Mouse (Mus musculus) forebrain, embryonic 10.5 days (tissue): ENCODE data around the gene Gas2l3. TPM values are rescaled to one million over a fixed set of nuclear protein-coding genes. Genes with fewer than 3 reads are reported as not detected.

Source experiments
- DNase-seq: peaks from one replicate; pipeline ENCODE4 v3.0.0-alpha.2; 2017; ENCODE audit warnings: low spot score; ENCODE audit errors: extremely low spot score
- H3K27ac ChIP-seq: fragments of 300-500 bp; sonication (generic); 2 replicates; pipeline ENCODE4 v1.5.1; 2016; ENCODE audit warnings: mild to moderate bottlenecking
- H3K27me3 ChIP-seq: fragments of 300-500 bp; sonication (generic); 2 replicates; pipeline ENCODE4 v1.6.1; 2016; ENCODE audit warnings: mild to moderate bottlenecking; ENCODE audit not compliant: poor library complexity, severe bottlenecking
- H3K36me3 ChIP-seq: fragments of 300-500 bp; sonication (generic); replicated peaks from 2 replicates; pipeline ENCODE4 v1.6.1; 2016; ENCODE audit warnings: mild to moderate bottlenecking, moderate library complexity
- H3K4me1 ChIP-seq: fragments of 300-500 bp; sonication (generic); 2 replicates; pipeline ENCODE4 v1.6.1; 2016
- H3K4me3 ChIP-seq: fragments of 300-500 bp; sonication (generic); 2 replicates; pipeline ENCODE4 v1.5.1; 2016; ENCODE audit warnings: mild to moderate bottlenecking, moderate library complexity
- H3K9me3 ChIP-seq: fragments of 300-500 bp; sonication (generic); 2 replicates; pipeline ENCODE4 v1.6.1; 2016; ENCODE audit warnings: mild to moderate bottlenecking, moderate library complexity
- WGBS: fragments of 180-500 bp; shearing (Covaris S2); methylation state at CpG from one replicate; pipeline ENCODE4 v1.1.7; 2016; 5-methylcytosine and 5-hydroxymethylcytosine counted together
- polyA plus RNA-seq: library from polyadenylated mRNA; unstranded; fragments of >200 nt; fragmentation: Nextera tagmentation; extraction: Ambion mirVana; gene quantifications from 2 replicates; pipeline ENCODE4 v1.2.1, GENCODE M21; 2016

The Gas2l3 gene
- polyA plus RNA-seq, 1 experiment from 2014 or later: 14.7 TPM

GRCm38 (mm10) chr10:89439380-89439779 lies 4.4 kb downstream of the Gas2l3 start:
- Histone ChIP-seq H3K4me1 (peaks cover 48% of the 10 kb centered on the region), H3K9me3 (peaks cover 5% of the 10 kb centered on the region; the same call in 1 of the 2 replicates), H3K36me3 (peaks cover 13% of the 10 kb centered on the region), H3K4me3 (no peak overlapping the region), H3K27me3 (peaks cover 82% of the 10 kb centered on the region), H3K27ac (no peak overlapping the region)
- 85% methylated on average over 7 of the region's 7 CpGs for WGBS
- no peak for DNase-seq

DNA sequence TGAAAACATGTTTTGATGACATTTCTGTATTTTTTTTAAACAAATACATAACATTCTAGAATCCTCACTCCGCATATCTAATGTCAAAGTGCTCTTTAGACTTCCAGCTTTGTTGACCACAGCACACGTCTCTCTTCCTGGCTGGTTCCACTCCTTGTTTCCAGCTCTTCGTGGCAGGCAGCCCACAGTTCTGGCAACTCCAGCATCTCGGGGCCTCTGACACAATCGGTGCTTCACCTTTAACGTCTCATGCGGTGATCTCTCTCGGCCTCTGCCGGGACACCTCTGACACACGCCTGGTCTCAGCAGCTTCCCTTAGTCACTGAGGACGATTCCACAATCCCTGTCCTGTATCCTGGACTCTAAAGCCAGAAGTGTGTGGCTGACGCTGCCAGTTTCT lies 5.8 kb downstream of the Gas2l3 start:
- Histone ChIP-seq H3K9me3 (peaks cover 5% of the 10 kb centered on the region; the same call in 1 of the 2 replicates), H3K4me1 (peaks cover 45% of the 10 kb centered on the region), H3K27ac (no peak overlapping the region), H3K36me3 (peaks cover 14% of the 10 kb centered on the region), H3K27me3 (peaks cover 90% of the 10 kb centered on the region), H3K4me3 (no peak overlapping the region)
- no peak for DNase-seq
- 87% methylated on average over 12 of the region's 12 CpGs for WGBS

DNA sequence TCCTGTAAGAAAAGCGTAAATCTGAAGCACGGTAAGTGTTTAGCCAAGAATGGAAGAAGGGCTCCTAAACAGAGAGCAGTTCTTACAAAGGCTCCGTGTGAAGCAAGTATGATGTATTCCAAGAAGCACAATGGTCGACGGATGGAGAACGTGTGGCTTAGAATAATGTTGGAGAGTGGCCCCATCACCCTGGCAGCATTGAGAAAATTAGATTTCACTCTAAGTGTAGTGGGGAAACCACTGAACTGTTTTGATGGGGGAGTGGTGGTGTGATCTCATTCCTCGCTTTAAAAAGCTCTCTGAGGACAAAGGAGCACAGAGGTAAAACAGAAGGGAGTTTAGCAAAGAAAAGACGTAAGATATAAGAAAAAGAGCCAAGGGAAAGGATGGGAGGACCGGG lies 6.3 kb downstream of the Gas2l3 start:
- peaks cover 18% of the 10 kb centered on the region for H3K36me3 ChIP-seq
- 60% methylated on average over 9 of the region's 9 CpGs for WGBS
- peaks cover 39% of the 10 kb centered on the region for H3K4me1 ChIP-seq
- no peak overlapping the region for H3K4me3 ChIP-seq
- DNase-seq: no peak
- H3K27ac ChIP-seq: no peak overlapping the region
- H3K27me3 ChIP-seq: peaks cover 92% of the 10 kb centered on the region
- peaks cover 5% of the 10 kb centered on the region; the same call in 1 of the 2 replicates for H3K9me3 ChIP-seq

DNA sequence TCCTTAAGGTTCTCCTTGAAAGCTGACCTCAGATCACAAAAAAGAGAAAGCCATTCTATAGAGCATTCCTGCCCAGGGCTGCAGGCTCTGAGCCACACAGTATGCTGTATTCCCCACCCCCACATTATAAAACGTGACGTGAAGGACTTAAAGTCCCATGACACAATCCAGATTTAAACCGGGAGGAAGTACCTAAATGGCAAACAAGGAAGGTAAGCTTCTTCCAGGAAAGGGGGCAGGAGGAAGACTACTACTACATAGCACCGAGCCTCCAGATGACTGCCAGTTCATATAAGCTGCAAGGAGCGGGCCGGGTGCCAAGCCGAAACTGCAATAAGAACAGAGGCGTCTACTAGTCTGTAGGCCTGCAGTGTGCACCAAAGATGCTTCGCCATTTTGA lies 7.8 kb downstream of the Gas2l3 start:
- Histone ChIP-seq H3K9me3 (peaks cover under 1% of the 10 kb centered on the region; the same call in 1 of the 2 replicates), H3K27me3 (peaks cover 92% of the 10 kb centered on the region), H3K4me1 (peaks cover 39% of the 10 kb centered on the region), H3K4me3 (no peak overlapping the region), H3K36me3 (peaks cover 15% of the 10 kb centered on the region), H3K27ac (no peak overlapping the region)
- DNase-seq: no peak
- 63% methylated on average over 9 of the region's 9 CpGs for WGBS

- no peaks in the 10 kb centered on the region for H3K9me3 ChIP-seq
- no peak for DNase-seq
- H3K4me1 ChIP-seq: peaks cover 39% of the 10 kb centered on the region
- H3K27me3 ChIP-seq: peaks cover 91% of the 10 kb centered on the region
- no peak overlapping the region for H3K4me3 ChIP-seq
- WGBS: 42% methylated on average over 12 of the region's 12 CpGs
- peaks cover 18% of the 10 kb centered on the region for H3K36me3 ChIP-seq
- no peak overlapping the region for H3K27ac ChIP-seq
Observed at GRCm38 (mm10) chr10:89435413-89435812, 8.4 kb downstream of the Gas2l3 start.

DNA sequence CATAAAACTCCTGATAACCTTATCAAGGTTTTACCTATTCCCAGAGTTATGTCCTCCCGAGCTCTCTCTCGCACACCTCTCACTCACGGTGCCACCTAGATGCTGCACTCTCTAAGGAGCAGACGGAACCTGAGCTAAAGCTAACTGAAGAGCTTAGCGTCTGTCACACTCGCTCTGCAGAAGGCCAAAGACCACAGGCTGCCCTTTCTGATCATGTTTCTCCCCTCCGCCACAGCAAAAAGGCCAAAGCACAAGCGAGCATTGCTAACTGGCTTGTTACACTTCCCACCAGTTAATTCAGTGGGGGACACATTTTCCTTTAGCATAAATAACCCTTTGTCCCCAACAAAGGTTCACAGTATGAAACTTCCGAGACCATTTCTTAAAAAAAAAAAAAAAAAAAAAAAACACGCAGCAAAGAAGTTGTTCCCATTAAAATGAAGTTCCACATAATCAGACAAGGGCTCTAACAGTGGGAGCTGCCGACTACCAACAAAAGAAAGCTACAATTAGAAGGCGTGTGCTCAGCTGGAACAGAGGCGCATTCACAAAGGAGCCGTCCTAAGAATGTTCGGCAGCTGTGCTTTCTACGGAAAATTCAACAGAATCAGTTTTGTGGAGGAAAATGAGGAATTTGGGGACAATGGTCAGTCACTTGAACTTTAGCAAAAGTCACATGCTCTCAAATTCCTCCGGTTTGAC lies 9.1 kb downstream of the Gas2l3 start:
- peak; percentile 39 for DNase-seq
- Histone ChIP-seq H3K27ac (no peak overlapping the region), H3K36me3 (peaks cover 23% of the 10 kb centered on the region), H3K9me3 (no peaks in the 10 kb centered on the region), H3K27me3 (peaks cover 90% of the 10 kb centered on the region), H3K4me3 (no peak overlapping the region; the same call in 1 of the 2 replicates), H3K4me1 (peaks cover 39% of the 10 kb centered on the region)
- WGBS: 11% methylated on average over 17 of the region's 17 CpGs

DNA sequence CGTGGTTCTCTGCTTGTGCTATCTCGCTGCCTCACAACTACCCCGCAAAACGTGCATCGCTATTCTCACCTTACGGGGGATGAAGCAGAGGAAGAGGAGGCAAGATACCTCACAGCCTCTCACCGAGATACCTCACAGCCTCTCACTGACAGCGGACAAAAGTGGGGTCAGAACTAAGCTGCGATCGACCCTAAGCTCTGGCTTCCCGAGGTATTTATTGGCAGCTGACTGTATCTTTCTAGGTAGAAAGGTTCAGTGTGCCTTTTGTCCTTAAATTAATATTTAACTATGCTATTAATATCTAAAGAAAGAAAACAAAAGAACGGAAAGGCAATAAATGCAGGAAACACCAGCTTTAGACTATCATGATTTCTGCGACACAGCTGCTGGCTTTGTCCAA lies 11.0 kb downstream of the Gas2l3 start:
- H3K9me3 ChIP-seq: no peaks in the 10 kb centered on the region
- peaks cover 85% of the 10 kb centered on the region for H3K27me3 ChIP-seq
- H3K4me1 ChIP-seq: peaks cover 33% of the 10 kb centered on the region

DNA sequence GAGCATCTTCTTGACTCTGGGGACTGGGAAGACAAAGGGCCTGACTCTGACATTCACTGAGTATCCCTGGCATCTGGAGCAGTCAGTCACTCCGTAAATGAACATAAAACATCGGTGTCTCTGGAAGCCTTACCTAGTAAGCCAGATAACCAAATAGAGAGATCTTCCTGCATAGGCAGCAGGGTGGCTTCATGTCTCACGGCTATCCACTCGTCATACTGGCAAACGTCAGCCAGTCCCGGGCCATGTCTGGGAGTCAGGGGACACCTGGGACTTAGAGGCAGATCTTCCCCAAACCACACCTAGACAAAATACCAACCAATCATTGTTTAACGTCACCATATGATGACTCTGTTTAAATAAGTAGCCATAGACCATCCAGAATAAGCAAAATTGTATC lies 13.0 kb downstream of the Gas2l3 start:
- Histone ChIP-seq H3K27ac (no peak overlapping the region), H3K36me3 (peaks cover 46% of the 10 kb centered on the region), H3K4me3 (no peak overlapping the region), H3K9me3 (no peaks in the 10 kb centered on the region), H3K27me3 (peaks cover 65% of the 10 kb centered on the region), H3K4me1 (peaks cover 21% of the 10 kb centered on the region)
- DNase-seq: no peak
- WGBS: 94% methylated on average over 7 of the region's 7 CpGs

More for the DNA sequence above, 11.0 kb downstream of the Gas2l3 start:
- no peak for DNase-seq
- Histone ChIP-seq H3K27ac (no peak overlapping the region), H3K4me3 (no peak overlapping the region), H3K36me3 (peaks cover 36% of the 10 kb centered on the region)
- WGBS: 88% methylated on average over 13 of the region's 13 CpGs

DNA sequence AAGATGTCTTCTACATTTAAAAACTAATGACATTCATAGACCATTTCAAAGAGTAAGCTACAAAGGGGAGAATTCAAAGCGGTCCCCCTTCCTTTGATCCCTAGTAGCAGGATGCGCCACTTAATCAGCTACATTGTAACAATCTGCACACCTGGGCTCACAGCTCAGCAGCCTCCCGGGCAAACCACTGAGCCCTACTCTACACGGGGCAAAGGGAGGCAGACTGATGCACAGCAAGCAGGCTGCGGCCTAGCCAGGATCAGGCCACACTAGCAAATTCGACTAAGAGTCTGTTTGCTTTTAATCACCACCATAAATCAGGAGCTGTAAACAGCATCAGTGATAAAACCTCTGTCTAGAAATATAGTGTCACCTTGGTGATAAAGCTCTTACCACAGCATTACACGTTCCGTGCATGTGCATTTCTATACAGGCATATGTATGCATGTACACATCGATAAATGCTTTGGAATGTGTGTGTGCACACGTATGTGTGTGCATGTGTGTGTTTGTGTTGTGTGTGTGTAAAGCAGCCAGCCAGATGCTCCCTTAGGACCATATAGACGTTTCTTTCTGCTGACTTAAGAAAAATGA lies 18.9 kb downstream of the Gas2l3 start:
- Histone ChIP-seq H3K4me1 (no peaks in the 10 kb centered on the region), H3K4me3 (no peak overlapping the region), H3K27ac (no peak overlapping the region), H3K36me3 (peaks cover 70% of the 10 kb centered on the region), H3K9me3 (no peaks in the 10 kb centered on the region), H3K27me3 (peaks cover 16% of the 10 kb centered on the region; the same call in 1 of the 2 replicates)
- no peak for DNase-seq
- 91% methylated on average over 11 of the region's 11 CpGs for WGBS

GRCm38 (mm10) chr10:89424217-89424616 lies 19.6 kb downstream of the Gas2l3 start:
- 93% methylated on average over 9 of the region's 9 CpGs for WGBS
- H3K4me1 ChIP-seq: no peaks in the 10 kb centered on the region

DNA sequence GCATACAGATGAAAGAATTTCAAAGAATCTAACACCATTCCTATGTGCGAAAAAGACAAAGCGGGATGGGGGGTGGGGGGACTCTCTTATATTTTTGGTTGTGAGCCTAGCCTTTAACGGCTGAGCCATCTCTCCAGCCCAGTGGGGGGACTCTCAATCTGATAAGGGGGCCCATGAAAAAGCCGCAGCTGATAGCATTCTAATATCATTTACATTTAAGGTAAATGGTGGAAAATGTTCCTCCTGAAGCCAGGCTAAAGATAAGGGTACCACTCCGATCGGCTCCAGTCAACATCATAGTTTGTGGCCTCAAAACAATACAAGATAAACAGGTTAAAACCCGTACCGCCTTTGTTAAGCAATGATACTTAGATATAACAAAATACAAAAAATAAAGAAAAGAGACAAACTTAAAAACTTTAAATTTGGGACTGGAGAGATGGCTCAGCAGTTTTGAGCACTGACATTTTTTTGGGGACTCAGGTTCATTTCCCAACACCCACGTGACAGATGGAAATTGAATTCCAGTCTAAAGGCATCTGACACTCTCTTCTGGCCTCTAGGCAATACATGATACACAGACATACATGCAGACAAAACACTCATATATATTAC lies 20.5 kb downstream of the Gas2l3 start:
- Histone ChIP-seq H3K4me1 (no peaks in the 10 kb centered on the region), H3K4me3 (no peak overlapping the region), H3K36me3 (peaks cover 63% of the 10 kb centered on the region), H3K27me3 (peaks cover 3% of the 10 kb centered on the region; the same call in 1 of the 2 replicates), H3K9me3 (no peaks in the 10 kb centered on the region), H3K27ac (no peak overlapping the region)
- DNase-seq: no peak
- 93% methylated on average over 9 of the region's 9 CpGs for WGBS

More at GRCm38 (mm10) chr10:89424217-89424616, 19.6 kb downstream of the Gas2l3 start:
- no peak for DNase-seq
- H3K9me3 ChIP-seq: no peaks in the 10 kb centered on the region
- H3K27me3 ChIP-seq: peaks cover 11% of the 10 kb centered on the region; the same call in 1 of the 2 replicates
- H3K4me3 ChIP-seq: no peak overlapping the region
- H3K27ac ChIP-seq: no peak overlapping the region
- peaks cover 66% of the 10 kb centered on the region for H3K36me3 ChIP-seq

- H3K36me3 ChIP-seq: peaks cover 63% of the 10 kb centered on the region
- no peak for DNase-seq
- H3K9me3 ChIP-seq: no peaks in the 10 kb centered on the region
- 92% methylated on average over 8 of the region's 8 CpGs for WGBS
- no peaks in the 10 kb centered on the region for H3K4me1 ChIP-seq
- H3K27me3 ChIP-seq: no peaks in the 10 kb centered on the region
- no peak overlapping the region for H3K4me3 ChIP-seq
- H3K27ac ChIP-seq: no peak overlapping the region
Observed at GRCm38 (mm10) chr10:89422504-89423158, 21.1 kb downstream of the Gas2l3 start.
